Mouse (Mus musculus) forebrain, embryonic 14.5 days (tissue): ENCODE measurements around the gene Gm49405. TPM values are rescaled to one million over a fixed set of nuclear protein-coding genes. Genes with fewer than 3 reads are reported as not detected.
"Not testable (repeated sequence)": the region's sequence is repeated elsewhere in the genome, so short reads cannot be mapped to it uniquely, and the experiment has no call there.

ENCODE experiments used
- ATAC-seq: fragments of 200-750 bp; cut with Nextera tagmentation; 2 replicates; pipeline ENCODE4 v1.8.0; 2017; ENCODE audit warnings: mild to moderate bottlenecking, moderate library complexity
- DNase-seq: peaks from one replicate; pipeline ENCODE4 v3.0.0-alpha.2; 2015; ENCODE audit warnings: low spot score
- H3K27ac ChIP-seq: fragments of 300-500 bp; sonication (generic); 2 replicates; pipeline ENCODE4 v1.5.1; 2014; ENCODE audit warnings: low read depth, mild to moderate bottlenecking, control low read depth, low read length, moderate library complexity
- H3K27me3 ChIP-seq: fragments of 300-500 bp; sonication (generic); replicated peaks from 2 replicates; pipeline ENCODE4 v1.6.1; 2014; ENCODE audit warnings: low read length, control low read depth, mixed read lengths; ENCODE audit not compliant: control insufficient read depth, insufficient read depth
- H3K36me3 ChIP-seq: fragments of 300-500 bp; sonication (generic); 2 replicates; pipeline ENCODE4 v1.6.1; 2014; ENCODE audit warnings: low read length, control low read depth; ENCODE audit not compliant: control insufficient read depth, insufficient read depth
- H3K4me1 ChIP-seq: fragments of 300-500 bp; sonication (generic); 2 replicates; pipeline ENCODE4 v1.6.1; 2014; ENCODE audit warnings: antibody characterized with exemption, low read length, control low read depth; ENCODE audit not compliant: control insufficient read depth, insufficient read depth
- H3K4me2 ChIP-seq: fragments of 300-500 bp; sonication (generic); 2 replicates; pipeline ENCODE4 v1.6.1; 2014; ENCODE audit warnings: mild to moderate bottlenecking, control low read depth, low read length
- H3K4me3 ChIP-seq: fragments of 300-500 bp; sonication (generic); 2 replicates; pipeline ENCODE4 v1.5.1; 2014; ENCODE audit warnings: low read depth, low read length, control low read depth
- H3K9ac ChIP-seq: fragments of 300-500 bp; sonication (generic); 2 replicates; pipeline ENCODE4 v1.6.1; 2014; ENCODE audit warnings: mild to moderate bottlenecking, low read length, control low read depth, moderate library complexity
- H3K9me3 ChIP-seq: fragments of 300-500 bp; sonication (generic); replicated peaks from 2 replicates; pipeline ENCODE4 v1.6.1; 2016; ENCODE audit warnings: low read length, control low read depth, mixed read lengths; ENCODE audit not compliant: control insufficient read depth
- WGBS: fragments of 180-500 bp; shearing (Covaris S2); extraction: QIAGEN DNeasy Blood & Tissue Kit; methylation state at CpG from one replicate; pipeline ENCODE4 v1.1.7; 2014; 5-methylcytosine and 5-hydroxymethylcytosine counted together
- polyA plus RNA-seq: library from polyadenylated mRNA; unstranded; fragments of >200 nt; fragmentation: Nextera tagmentation; extraction: Ambion mirVana; gene quantifications from 2 replicates; pipeline ENCODE4 v1.2.1, GENCODE M21; 2014

Gm49405 gene
- polyA plus RNA-seq, 1 experiment from 2014 or later: 2.2 TPM

DNA sequence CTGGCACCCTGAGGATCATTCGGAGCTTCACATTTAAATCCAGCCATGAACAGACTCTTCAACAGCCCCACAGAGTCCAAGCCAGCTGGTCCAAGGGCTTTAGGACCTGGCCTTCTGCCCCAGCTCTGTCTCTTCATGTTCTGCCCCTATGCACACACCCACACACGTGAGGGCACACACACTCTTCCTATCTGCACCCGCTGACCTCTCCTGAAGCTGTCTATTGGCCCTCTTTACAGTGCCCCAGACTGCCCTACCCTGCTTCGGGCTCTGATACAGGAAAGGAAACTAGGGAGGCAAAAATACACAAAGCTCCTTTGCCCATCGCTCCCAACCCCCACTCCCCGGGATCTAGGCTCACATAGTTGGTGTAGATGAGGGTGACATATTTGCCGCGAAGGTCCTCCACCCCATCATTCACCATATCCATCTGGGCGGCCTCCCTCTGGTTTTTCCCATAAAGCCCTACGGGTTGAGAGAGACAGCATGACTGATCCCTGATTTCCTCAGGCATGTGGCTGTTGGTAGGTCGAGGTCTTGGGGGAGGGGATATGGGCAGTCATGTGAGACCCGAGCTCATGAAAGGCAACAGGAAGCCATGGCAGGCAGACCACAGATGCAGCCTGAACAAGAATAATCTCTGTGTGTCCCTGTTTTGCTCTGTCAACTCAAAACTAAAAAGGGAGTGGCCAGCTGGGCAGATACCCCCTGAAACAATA, 36.1 kb downstream of the Gm49405 start:
- DNase-seq (no peak), ATAC-seq (no peak)
- 0 out of 2 replicates have a peak overlapping the region, but pooled peaks have one; percentile 3 for H3K4me2 ChIP-seq
- 0 out of 2 replicates have a peak, but pooled peaks cover 2% of the 10 kb centered on the region for H3K36me3 ChIP-seq
- WGBS: 90% methylated on average over 12 of the region's 12 CpGs
- H3K27ac ChIP-seq: no peak overlapping the region
- H3K4me3 ChIP-seq: no peak overlapping the region
- H3K27me3 ChIP-seq: no peaks in the 10 kb centered on the region
- H3K9ac ChIP-seq: no peak overlapping the region
- H3K9me3 ChIP-seq: no peaks in the 10 kb centered on the region
- peaks cover 2% of the 10 kb centered on the region; the same call in 1 of the 2 replicates for H3K4me1 ChIP-seq

GRCm38 (mm10) chr19:4037154-4037787, 36.8 kb downstream of the Gm49405 start:
- Histone ChIP-seq H3K9ac (peak overlapping the region; percentile 77), H3K4me2 (peak overlapping the region; percentile 67), H3K4me3 (peak overlapping the region; percentile 55), H3K27ac (peak overlapping the region; percentile 44; the same call in 1 of the 2 replicates)
- ATAC-seq: peak; percentile 36
- not testable (repeated sequence) for H3K27me3 ChIP-seq, H3K4me1 ChIP-seq, H3K36me3 ChIP-seq, H3K9me3 ChIP-seq, DNase-seq
- WGBS: 22% methylated on average over 7 of the region's 8 CpGs

DNA sequence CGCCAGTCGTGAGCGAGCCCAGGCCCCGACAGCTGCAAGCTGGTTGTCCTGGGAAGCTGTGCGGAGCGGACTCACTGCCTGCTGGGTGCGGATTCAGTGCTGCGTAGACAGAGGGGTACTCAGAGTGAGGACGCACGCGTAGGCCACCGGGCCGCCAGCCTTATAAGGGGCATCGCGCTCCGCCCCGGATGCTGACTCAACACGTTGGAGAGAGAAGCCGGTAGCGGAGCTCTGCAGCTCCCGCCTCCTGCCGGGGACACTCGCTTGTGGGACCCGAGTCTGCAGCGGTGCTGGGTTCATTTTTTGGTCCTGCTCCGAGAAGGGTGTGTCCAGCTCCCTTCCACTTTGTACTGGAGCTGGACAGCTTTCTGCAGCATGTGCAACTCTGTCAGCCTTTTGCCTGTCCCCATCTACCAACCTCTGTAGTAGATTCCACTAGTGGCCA, 37.4 kb downstream of the Gm49405 start, which contains the start of gene Gstp1:
Gstp1 (minus strand) TSS at position 198 of the 445 bp plus-strand sequence.
- peak; percentile 91 for ATAC-seq
- Histone ChIP-seq H3K4me3 (peak within 1 kb of the TSS; percentile 55), H3K27ac (peak within 1 kb of the TSS; percentile 44; the same call in 1 of the 2 replicates), H3K36me3 (0 out of 2 replicates have a peak, but pooled peaks cover 2% of the 10 kb centered on the region), H3K9ac (peak within 1 kb of the TSS; percentile 77), H3K4me1 (peaks cover 2% of the 10 kb centered on the region; the same call in 1 of the 2 replicates), H3K4me2 (peak within 1 kb of the TSS; percentile 67), H3K9me3 (no peaks in the 10 kb centered on the region), H3K27me3 (no peaks in the 10 kb centered on the region)
- under 1% methylated on average over 26 of the region's 26 CpGs for WGBS
- DNase-seq: peak; percentile 84

DNA sequence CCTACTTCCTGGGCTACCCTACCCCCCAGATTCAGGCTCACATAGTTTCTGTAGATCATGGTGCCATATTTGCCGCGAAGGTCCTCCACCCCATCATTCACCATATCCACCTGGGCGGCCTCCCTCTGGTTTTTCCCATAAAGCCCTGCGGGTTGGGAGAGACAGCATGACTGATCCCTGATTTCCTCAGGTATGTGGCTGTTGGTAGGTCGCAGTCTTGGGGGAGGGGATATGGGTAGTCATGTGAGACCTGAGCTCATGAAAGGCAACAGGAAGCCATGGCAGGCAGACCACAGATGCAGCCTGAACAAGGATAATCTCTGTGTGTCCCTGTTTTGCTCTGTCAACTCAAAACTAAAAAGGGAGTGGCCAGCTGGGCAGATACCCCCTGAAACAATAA, 40.5 kb downstream of the Gm49405 start:
- 86% methylated on average over 5 of the region's 5 CpGs for WGBS
- H3K27me3 ChIP-seq, H3K4me2 ChIP-seq, H3K4me1 ChIP-seq, ATAC-seq, DNase-seq, H3K4me3 ChIP-seq, H3K36me3 ChIP-seq, H3K9ac ChIP-seq, H3K27ac ChIP-seq, H3K9me3 ChIP-seq: not testable (repeated sequence)

DNA sequence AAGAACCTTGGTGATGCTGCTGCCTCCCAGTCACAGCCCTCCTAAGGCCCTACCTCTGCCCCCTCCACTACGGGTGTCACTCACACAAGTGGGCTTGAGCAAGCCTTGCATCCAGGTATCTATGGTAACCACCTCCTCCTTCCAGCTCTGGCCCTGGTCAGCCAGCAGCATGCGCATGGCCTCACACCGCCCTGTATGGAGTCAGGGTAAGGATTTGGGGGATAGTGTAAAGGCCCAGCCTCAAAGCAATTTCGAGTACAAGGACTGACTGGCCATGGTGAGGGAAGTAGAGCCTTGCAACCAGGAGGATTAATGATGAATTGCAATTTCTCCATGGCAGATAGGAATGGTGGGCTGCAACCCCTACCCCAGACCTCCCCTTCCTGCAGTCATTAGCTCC, 41.1 kb downstream of the Gm49405 start:
- not testable (repeated sequence) for DNase-seq, H3K9me3 ChIP-seq, H3K4me1 ChIP-seq, H3K9ac ChIP-seq, H3K4me2 ChIP-seq, H3K27me3 ChIP-seq, ATAC-seq, H3K4me3 ChIP-seq, H3K36me3 ChIP-seq, H3K27ac ChIP-seq
- 84% methylated on average over 3 of the region's 4 CpGs for WGBS

DNA sequence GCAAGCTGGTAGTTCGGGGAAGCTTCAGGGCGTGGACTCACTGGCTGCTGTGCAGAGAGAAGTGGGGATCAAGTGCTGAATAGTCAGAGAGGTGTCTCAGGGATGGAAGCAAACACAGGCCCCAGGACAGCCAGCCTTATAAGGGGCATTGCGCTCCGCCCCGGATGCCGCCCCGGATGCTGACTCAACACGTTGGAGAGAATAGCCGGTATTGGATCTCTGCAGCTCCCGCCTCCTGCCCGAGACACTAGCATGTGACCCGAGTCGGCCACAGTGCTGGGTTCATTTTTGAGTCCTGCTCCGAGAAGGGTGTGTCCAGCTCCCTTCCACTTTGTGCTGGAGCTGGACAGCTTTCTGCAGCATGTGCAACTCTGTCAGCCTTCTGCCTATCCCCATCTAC, 41.7 kb downstream of the Gm49405 start:
- no peak overlapping the region for H3K4me3 ChIP-seq
- H3K4me2 ChIP-seq: no peak overlapping the region
- no peak overlapping the region for H3K9ac ChIP-seq
- H3K4me1 ChIP-seq: peaks cover 2% of the 10 kb centered on the region; the same call in 1 of the 2 replicates
- ATAC-seq (no peak), DNase-seq (no peak)
- 77% methylated on average over 14 of the region's 14 CpGs for WGBS
- no peaks in the 10 kb centered on the region for H3K27me3 ChIP-seq
- H3K36me3 ChIP-seq: no peaks in the 10 kb centered on the region
- H3K9me3 ChIP-seq: no peaks in the 10 kb centered on the region
- H3K27ac ChIP-seq: no peak overlapping the region

DNA sequence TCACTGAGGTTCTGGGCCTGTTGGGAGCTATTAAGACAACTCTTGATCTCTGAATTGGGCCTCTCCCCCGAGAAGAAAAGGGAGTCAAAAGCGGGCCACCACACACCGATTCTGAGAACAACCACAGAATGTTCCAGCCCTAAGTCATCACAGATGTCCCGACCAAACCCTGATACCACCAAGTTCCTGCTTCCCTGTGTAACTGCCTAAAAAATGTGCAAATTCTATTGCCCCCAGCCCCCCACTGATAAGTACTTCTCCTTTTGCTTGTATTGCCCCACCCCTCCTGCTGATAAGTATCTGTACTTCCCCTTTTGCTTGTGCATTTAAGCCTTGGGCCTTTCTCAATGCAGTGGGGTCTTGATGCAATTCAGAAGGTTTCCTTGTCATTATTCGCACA, 43.7 kb downstream of the Gm49405 start:
- not testable (repeated sequence) for H3K4me3 ChIP-seq, ATAC-seq, H3K27ac ChIP-seq, H3K4me2 ChIP-seq, DNase-seq, H3K36me3 ChIP-seq, H3K9me3 ChIP-seq, H3K9ac ChIP-seq, H3K27me3 ChIP-seq, H3K4me1 ChIP-seq
- WGBS: 88% methylated on average over 5 of the region's 5 CpGs

DNA sequence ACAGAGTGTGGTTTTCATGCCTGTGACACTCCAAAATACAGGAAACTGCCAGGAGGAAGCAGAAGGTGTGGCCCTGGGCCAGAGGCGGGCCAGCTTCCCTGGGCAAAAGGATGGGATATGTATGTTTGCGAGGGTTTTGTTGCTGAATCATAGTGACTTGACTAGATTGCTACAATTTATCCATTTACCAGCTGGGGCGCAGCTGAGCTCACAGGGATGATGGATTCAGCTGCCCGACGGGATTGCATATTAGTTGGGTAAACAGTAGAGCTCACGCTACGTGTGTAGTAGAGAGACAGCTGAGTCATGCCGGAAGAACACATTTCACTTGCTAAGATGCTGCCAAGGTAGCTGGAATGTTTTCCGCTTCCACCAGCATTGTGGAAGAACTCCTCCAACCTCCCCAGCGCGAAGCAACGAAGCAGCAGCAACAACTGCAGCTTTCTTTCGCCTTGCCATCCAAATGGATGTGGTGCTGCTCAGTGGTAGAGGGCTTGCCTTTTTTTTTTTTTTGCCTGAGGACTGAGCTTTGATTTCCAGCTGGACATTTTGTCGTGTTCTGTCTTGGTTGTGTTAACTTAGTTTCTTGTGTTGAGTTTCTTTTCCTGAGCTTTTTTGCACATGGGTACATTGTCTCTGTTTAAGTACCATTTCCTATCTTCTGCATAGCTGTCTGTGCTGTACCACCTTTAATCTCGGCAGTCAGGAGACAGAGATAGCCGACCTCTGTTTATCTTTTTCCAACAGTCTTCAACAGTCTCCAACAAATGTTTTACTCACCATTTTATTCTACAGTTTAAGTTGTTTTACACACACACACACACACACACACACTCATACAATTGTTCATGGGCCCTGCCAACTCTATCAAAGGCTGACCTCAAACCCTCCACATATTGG, 45.8 kb downstream of the Gm49405 start, which contains the start of gene Gstp2:
Gstp2 (minus strand) TSS at position 58 of the 900 bp plus-strand sequence.
- Histone ChIP-seq H3K9me3 (no peaks in the 10 kb centered on the region), H3K36me3 (no peaks in the 10 kb centered on the region), H3K4me1 (no peaks in the 10 kb centered on the region), H3K27me3 (no peaks in the 10 kb centered on the region), H3K9ac (no peak within 1 kb of the TSS), H3K4me3 (no peak within 1 kb of the TSS), H3K4me2 (peak within 1 kb of the TSS; percentile 6; the same call in 1 of the 2 replicates), H3K27ac (no peak within 1 kb of the TSS)
- DNase-seq (peak; percentile 79), ATAC-seq (no peak)
- 58% methylated on average over 16 of the region's 16 CpGs for WGBS
